Mouse (Mus musculus) gastrocnemius, postnatal 10 days (tissue): Measurements from ENCODE around the gene Kansl3. TPM values are rescaled to one million over a fixed set of nuclear protein-coding genes. Genes with fewer than 3 reads are reported as not detected.

Source experiments
- microRNA-seq, 2 experiments: library from miRNA; unstranded; fragments of <30 nt; microRNA quantifications; one replicate each; pipeline ENCODE4 v1.2.0; 2021
- total RNA-seq, 2 experiments: library from RNA; stranded (reverse); gene quantifications; 2 replicates each; pipeline ENCODE4 v1.2.3; 2021

Kansl3 gene
- total RNA-seq, 2 experiments from 2014 or later = 28.4 to 36.9 TPM

Small RNA genes within 50 kb of the gene (microRNA-seq; reads per million reads assigned to microRNA genes)
- 0 to 0.32 reads per million in 2 experiments for gene Mir6898

Other genes with a start within 250 kb of the Kansl3 start
- 10 to 100 TPM; 21.9 to 27.5 TPM for gene Uggt1, start 124.5 kb downstream of the Kansl3 start, total RNA-seq
- 1 to 10 TPM; 1.9 to 2.5 TPM for gene Neurl3, start 94.5 kb downstream of the Kansl3 start, total RNA-seq
- gene Arid5a, start 61.4 kb downstream of the Kansl3 start, total RNA-seq = 10 to 100 TPM; 15.5 to 16.4 TPM
- not detected for gene Fer1l5, start 3.1 kb upstream of the Kansl3 start, total RNA-seq
- 10 to 100 TPM; 17.7 to 20.3 TPM for gene Lman2l, start 76.1 kb upstream of the Kansl3 start, total RNA-seq
- 1 to 10 TPM; 4.3 to 5.7 TPM for gene Cnnm4, start 102.4 kb upstream of the Kansl3 start, total RNA-seq
- 10 to 100 TPM; 14.5 to 18.2 TPM for gene Cnnm3, start 142.7 kb upstream of the Kansl3 start, total RNA-seq
- gene Ankrd23, start 167.7 kb upstream of the Kansl3 start, total RNA-seq = 100 to 1,000 TPM; 419 to 469 TPM
- gene Gm42417, start 170.2 kb upstream of the Kansl3 start, total RNA-seq = 100 to 1,000 TPM; 193 to 229 TPM
- gene Ankrd39, start 178.3 kb upstream of the Kansl3 start, total RNA-seq = 10 to 100 TPM; 10.9 to 11.4 TPM
- gene Sema4c, start 189.2 kb upstream of the Kansl3 start, total RNA-seq = 10 to 100 TPM; 16.3 to 22.4 TPM